Mouse (Mus musculus): ENCODE data around the gene Nxn. TPM values are rescaled to one million over a fixed set of nuclear protein-coding genes. Genes with fewer than 3 reads are reported as not detected.
A peak's percentile ranks its signal among the peaks of the same experiment; 100 is the strongest.

Nxn gene
- polyA plus RNA-seq, 1 experiment from 2014 or later: 41.8 TPM

DNA sequence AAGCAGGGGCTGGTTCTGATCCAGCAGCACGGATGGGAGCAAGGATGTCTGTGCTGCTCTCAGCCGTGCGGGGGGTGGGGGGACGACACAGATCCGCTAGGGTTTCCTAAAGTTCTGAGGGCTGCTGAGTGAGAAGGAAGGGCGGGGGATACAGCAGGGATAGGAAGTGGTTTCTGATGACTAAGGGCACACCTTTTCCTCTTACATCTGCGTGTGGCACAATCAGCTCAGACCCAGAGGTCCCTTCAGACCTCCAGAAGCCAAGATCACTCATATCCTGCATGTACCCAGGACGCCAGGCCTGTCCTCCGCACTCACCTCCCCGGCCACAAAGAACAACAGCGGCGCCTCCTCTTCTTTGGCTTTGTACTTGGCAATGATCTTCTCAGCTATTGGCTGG, 137.7 kb downstream of the Nxn start:
- no peaks in the 10 kb centered on the region for H3K36me3 ChIP-seq (replicated peaks; ENCODE audit: control insufficient read depth, insufficient read depth, low read depth, low read length)
- no peak overlapping the region for H3K4me2 ChIP-seq (ENCODE audit: low read depth, low read length)
- no peaks in the 10 kb centered on the region for H3K9me3 ChIP-seq (replicated peaks; ENCODE audit: control insufficient read depth, low read length)
- WGBS: 74% methylated on average over 12 of the region's 12 CpGs
- no peaks in the 10 kb centered on the region for H3K27me3 ChIP-seq (ENCODE audit: control insufficient read depth, insufficient read depth, low read length)
- no peak overlapping the region for H3K27ac ChIP-seq (replicated peaks; ENCODE audit: low read depth, low read length)
- H3K9ac ChIP-seq (replicated peaks; ENCODE audit: low read length): no peak overlapping the region
- DNase-seq (ENCODE audit: low spot score): no peak
- no peak for ATAC-seq (replicated peaks; ENCODE audit: insufficient number of reproducible peaks, low FRiP score, low TSS enrichment, low read depth)
- peaks cover 17% of the 10 kb centered on the region for H3K4me1 ChIP-seq (ENCODE audit: control insufficient read depth, insufficient read depth, low read length)
- no peak overlapping the region for H3K4me3 ChIP-seq (ENCODE audit: low read depth, low read length)

DNA sequence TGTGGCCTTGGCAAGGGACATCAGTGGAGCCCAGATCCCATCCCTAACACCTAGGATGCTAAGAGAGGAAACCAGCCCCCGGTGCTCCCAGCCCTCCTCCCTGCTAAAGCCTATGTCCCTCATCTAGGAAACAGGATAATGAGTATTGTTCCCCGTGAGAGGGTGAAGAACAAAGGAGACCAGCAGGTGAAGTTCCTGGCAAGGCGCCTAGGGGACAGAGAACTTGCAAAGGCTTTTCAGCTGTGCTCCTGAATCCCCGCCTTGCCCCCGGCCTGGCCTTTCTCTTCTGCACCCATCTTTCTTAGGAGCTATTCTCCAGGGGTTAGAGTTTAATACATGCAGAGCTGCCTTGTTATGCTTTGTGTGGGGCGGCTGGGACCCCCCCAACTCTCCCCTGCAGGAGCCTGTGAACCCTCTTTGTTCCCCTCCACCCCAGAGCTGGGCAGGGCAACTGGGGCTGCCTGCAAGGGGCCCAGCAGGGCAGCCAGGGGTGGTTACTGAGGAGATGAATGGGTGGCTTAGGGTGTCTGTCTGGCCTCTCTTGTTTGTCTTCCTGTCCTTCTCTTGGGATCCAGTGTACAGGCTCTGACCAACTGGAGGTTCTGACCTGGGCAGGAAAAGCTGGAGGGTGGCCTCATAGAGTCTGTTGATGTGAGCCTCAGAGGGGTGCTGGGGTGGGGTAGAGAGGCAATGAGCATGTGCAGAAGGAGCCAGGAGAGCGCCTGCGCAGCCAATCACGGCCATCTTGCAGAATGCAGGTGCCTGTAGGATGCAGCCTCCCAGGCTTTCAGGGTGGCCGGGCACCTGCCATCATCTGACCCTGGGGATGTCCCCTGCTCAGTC, 138.5 kb downstream of the Nxn start:
- no peak overlapping the region for H3K4me3 ChIP-seq (ENCODE audit: low read depth, low read length)
- no peak overlapping the region for H3K4me2 ChIP-seq (ENCODE audit: low read depth, low read length)
- H3K9me3 ChIP-seq (replicated peaks; ENCODE audit: control insufficient read depth, low read length): no peaks in the 10 kb centered on the region
- DNase-seq (ENCODE audit: low spot score) (no peak), ATAC-seq (replicated peaks; ENCODE audit: insufficient number of reproducible peaks, low FRiP score, low TSS enrichment, low read depth) (no peak)
- peak overlapping the region; percentile 22; the same call in 1 of the 2 replicates for H3K9ac ChIP-seq (replicated peaks; ENCODE audit: low read length)
- H3K27me3 ChIP-seq (ENCODE audit: control insufficient read depth, insufficient read depth, low read length): no peaks in the 10 kb centered on the region
- peaks cover 18% of the 10 kb centered on the region for H3K4me1 ChIP-seq (ENCODE audit: control insufficient read depth, insufficient read depth, low read length)
- 61% methylated on average over 10 of the region's 10 CpGs for WGBS
- no peak overlapping the region for H3K27ac ChIP-seq (replicated peaks; ENCODE audit: low read depth, low read length)
- H3K36me3 ChIP-seq (replicated peaks; ENCODE audit: control insufficient read depth, insufficient read depth, low read depth, low read length): no peaks in the 10 kb centered on the region

DNA sequence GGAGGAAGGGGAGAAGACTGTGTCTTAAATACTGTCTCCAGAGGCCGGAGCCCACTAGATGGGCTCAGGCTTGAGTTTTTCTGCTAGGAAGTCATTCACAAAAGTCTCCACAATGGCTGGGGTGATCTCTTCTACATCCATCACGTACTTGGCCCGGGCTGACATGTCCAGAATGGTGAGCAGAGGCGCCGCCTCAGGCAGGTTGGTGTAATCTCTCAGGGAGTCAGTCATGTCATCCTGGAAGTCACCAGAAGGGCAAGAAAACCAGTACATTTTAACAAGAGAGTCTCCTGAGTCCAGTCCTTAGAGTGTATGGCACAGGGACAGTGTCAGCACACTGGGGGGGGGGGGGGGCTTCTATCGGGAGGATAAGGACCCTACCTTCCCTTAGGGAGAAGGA, 140.4 kb downstream of the Nxn start:
- no peaks in the 10 kb centered on the region for H3K27me3 ChIP-seq (ENCODE audit: control insufficient read depth, insufficient read depth, low read length)
- no peak for DNase-seq (ENCODE audit: low spot score)
- peaks cover 18% of the 10 kb centered on the region for H3K4me1 ChIP-seq (ENCODE audit: control insufficient read depth, insufficient read depth, low read length)
- no peaks in the 10 kb centered on the region for H3K9me3 ChIP-seq (replicated peaks; ENCODE audit: control insufficient read depth, low read length)
- 84% methylated on average over 6 of the region's 6 CpGs for WGBS
- no peak overlapping the region for H3K27ac ChIP-seq (replicated peaks; ENCODE audit: low read depth, low read length)
- no peak overlapping the region for H3K4me2 ChIP-seq (ENCODE audit: low read depth, low read length)
- no peak for ATAC-seq (replicated peaks; ENCODE audit: insufficient number of reproducible peaks, low FRiP score, low TSS enrichment, low read depth)
- no peaks in the 10 kb centered on the region for H3K36me3 ChIP-seq (replicated peaks; ENCODE audit: control insufficient read depth, insufficient read depth, low read depth, low read length)
- H3K9ac ChIP-seq (replicated peaks; ENCODE audit: low read length): no peak overlapping the region
- H3K4me3 ChIP-seq (ENCODE audit: low read depth, low read length): no peak overlapping the region

DNA sequence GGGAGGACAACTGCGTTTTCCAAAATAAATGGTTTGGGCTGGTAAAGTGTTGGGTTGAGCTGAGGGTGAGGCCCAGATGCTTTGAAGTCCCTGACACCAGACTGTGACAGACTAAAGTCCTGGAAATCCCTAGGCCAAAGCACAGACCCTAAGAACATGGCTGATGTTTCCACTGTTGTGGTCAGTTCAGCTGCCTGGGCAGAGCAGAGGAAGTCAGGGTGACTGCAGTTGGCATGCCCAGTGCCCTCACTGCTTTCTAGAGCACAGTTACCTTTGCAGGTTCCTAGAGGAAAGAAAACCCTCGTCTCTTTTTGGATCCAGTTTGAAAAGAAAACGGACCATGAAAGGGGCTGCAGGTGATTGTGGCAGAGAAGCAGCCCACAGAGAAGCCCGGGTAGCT, 141.6 kb downstream of the Nxn start:
- peaks cover 11% of the 10 kb centered on the region for H3K4me1 ChIP-seq (ENCODE audit: control insufficient read depth, insufficient read depth, low read length)
- H3K36me3 ChIP-seq (replicated peaks; ENCODE audit: control insufficient read depth, insufficient read depth, low read depth, low read length): no peaks in the 10 kb centered on the region
- no peak overlapping the region for H3K27ac ChIP-seq (replicated peaks; ENCODE audit: low read depth, low read length)
- 80% methylated on average over 4 of the region's 4 CpGs for WGBS
- ATAC-seq (replicated peaks; ENCODE audit: insufficient number of reproducible peaks, low FRiP score, low TSS enrichment, low read depth) (no peak), DNase-seq (ENCODE audit: low spot score) (no peak)
- H3K9ac ChIP-seq (replicated peaks; ENCODE audit: low read length): no peak overlapping the region
- no peak overlapping the region for H3K4me2 ChIP-seq (ENCODE audit: low read depth, low read length)
- H3K27me3 ChIP-seq (ENCODE audit: control insufficient read depth, insufficient read depth, low read length): no peaks in the 10 kb centered on the region
- H3K4me3 ChIP-seq (ENCODE audit: low read depth, low read length): no peak overlapping the region
- no peaks in the 10 kb centered on the region for H3K9me3 ChIP-seq (replicated peaks; ENCODE audit: control insufficient read depth, low read length)

DNA sequence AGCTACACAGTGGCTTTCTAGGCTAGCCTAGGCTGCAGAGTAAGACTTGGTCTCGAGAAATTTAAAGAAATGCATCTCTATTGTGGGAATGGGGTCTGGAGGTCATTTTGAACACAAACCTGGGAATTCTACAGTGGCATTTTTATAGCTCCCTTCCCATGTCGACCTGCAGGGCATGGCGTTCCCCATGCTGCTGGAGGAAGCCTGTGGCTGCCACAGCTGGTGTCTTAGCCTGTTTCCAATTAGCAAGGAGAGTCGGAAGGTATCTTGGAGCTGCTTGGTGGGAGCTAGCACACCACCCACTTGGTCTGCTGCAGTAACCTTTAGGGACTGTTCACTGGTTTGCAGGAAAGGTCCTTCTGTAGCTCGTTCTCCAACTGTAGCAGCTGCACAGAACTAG, 142.8 kb downstream of the Nxn start:
- 17% methylated on average over 5 of the region's 5 CpGs for WGBS
- ATAC-seq (replicated peaks; ENCODE audit: insufficient number of reproducible peaks, low FRiP score, low TSS enrichment, low read depth) (no peak), DNase-seq (ENCODE audit: low spot score) (peak; percentile 72)
- Histone ChIP-seq H3K4me2 (ENCODE audit: low read depth, low read length) (no peak overlapping the region), H3K4me1 (ENCODE audit: control insufficient read depth, insufficient read depth, low read length) (peaks cover 11% of the 10 kb centered on the region), H3K27me3 (ENCODE audit: control insufficient read depth, insufficient read depth, low read length) (no peaks in the 10 kb centered on the region), H3K36me3 (replicated peaks; ENCODE audit: control insufficient read depth, insufficient read depth, low read depth, low read length) (no peaks in the 10 kb centered on the region), H3K9me3 (replicated peaks; ENCODE audit: control insufficient read depth, low read length) (no peaks in the 10 kb centered on the region), H3K9ac (replicated peaks; ENCODE audit: low read length) (no peak overlapping the region), H3K27ac (replicated peaks; ENCODE audit: low read depth, low read length) (no peak overlapping the region), H3K4me3 (ENCODE audit: low read depth, low read length) (no peak overlapping the region)

DNA sequence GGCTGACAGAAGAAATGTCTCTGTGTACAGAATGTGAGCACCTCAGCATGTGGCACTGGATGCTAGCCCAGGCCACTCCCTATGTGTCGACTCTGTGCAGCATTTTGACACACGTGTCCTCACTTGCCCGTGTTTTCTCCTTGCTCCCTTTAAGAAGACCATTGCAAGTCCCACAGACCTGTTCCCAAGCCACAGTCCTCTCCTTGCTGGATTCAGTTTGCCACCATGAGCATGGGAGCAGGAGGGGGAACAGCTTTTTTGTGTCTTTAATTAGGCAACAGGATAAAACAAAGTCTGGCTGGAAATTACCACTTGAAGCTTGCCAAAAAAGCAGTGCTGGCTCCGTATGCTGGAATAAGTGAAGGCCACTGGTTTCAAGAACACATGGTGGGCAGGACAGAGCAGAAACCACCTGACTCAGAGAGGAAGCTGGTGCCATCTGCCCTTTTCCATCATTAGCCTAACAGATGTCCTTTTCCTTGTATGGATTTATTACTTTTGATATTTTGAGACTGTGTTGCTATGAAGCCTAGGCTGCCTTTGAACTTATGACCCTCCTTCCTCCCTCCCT, 143.4 kb downstream of the Nxn start:
- DNase-seq (ENCODE audit: low spot score): no peak
- 68% methylated on average over 4 of the region's 4 CpGs for WGBS
- Histone ChIP-seq H3K9me3 (replicated peaks; ENCODE audit: control insufficient read depth, low read length) (no peaks in the 10 kb centered on the region), H3K4me2 (ENCODE audit: low read depth, low read length) (no peak overlapping the region), H3K4me1 (ENCODE audit: control insufficient read depth, insufficient read depth, low read length) (peaks cover 8% of the 10 kb centered on the region), H3K36me3 (replicated peaks; ENCODE audit: control insufficient read depth, insufficient read depth, low read depth, low read length) (no peaks in the 10 kb centered on the region), H3K27ac (replicated peaks; ENCODE audit: low read depth, low read length) (no peak overlapping the region), H3K27me3 (ENCODE audit: control insufficient read depth, insufficient read depth, low read length) (no peaks in the 10 kb centered on the region), H3K4me3 (ENCODE audit: low read depth, low read length) (no peak overlapping the region), H3K9ac (replicated peaks; ENCODE audit: low read length) (no peak overlapping the region; the same call in 1 of the 2 replicates)
- ATAC-seq (replicated peaks; ENCODE audit: insufficient number of reproducible peaks, low FRiP score, low TSS enrichment, low read depth): no peak

DNA sequence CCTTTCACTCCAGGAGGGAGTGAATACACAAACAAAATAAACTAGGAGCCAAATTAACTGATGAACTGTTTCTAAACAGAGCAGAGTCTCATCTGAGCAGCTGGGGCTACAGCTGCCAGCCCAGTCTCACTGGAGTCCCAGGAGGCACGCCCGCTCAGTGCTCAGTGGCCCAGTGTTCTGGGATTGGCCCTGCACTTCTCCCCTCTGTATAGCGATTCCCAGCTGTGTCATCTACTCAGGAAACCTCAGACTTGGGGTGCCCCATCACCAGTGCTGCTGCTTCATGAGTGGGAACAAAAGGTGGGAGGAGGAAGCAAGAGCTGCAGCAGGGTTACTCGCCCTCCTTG, 145.0 kb downstream of the Nxn start:
- no peak overlapping the region for H3K9ac ChIP-seq (replicated peaks; ENCODE audit: low read length)
- H3K36me3 ChIP-seq (replicated peaks; ENCODE audit: control insufficient read depth, insufficient read depth, low read depth, low read length): no peaks in the 10 kb centered on the region
- ATAC-seq (replicated peaks; ENCODE audit: insufficient number of reproducible peaks, low FRiP score, low TSS enrichment, low read depth) (no peak), DNase-seq (ENCODE audit: low spot score) (no peak)
- no peaks in the 10 kb centered on the region for H3K27me3 ChIP-seq (ENCODE audit: control insufficient read depth, insufficient read depth, low read length)
- H3K4me2 ChIP-seq (ENCODE audit: low read depth, low read length): no peak overlapping the region
- no peak overlapping the region for H3K4me3 ChIP-seq (ENCODE audit: low read depth, low read length)
- WGBS: 76% methylated on average over 4 of the region's 4 CpGs
- H3K27ac ChIP-seq (replicated peaks; ENCODE audit: low read depth, low read length): no peak overlapping the region
- no peaks in the 10 kb centered on the region for H3K9me3 ChIP-seq (replicated peaks; ENCODE audit: control insufficient read depth, low read length)
- H3K4me1 ChIP-seq (ENCODE audit: control insufficient read depth, insufficient read depth, low read length): peaks cover 5% of the 10 kb centered on the region; the same call in 1 of the 2 replicates

DNA sequence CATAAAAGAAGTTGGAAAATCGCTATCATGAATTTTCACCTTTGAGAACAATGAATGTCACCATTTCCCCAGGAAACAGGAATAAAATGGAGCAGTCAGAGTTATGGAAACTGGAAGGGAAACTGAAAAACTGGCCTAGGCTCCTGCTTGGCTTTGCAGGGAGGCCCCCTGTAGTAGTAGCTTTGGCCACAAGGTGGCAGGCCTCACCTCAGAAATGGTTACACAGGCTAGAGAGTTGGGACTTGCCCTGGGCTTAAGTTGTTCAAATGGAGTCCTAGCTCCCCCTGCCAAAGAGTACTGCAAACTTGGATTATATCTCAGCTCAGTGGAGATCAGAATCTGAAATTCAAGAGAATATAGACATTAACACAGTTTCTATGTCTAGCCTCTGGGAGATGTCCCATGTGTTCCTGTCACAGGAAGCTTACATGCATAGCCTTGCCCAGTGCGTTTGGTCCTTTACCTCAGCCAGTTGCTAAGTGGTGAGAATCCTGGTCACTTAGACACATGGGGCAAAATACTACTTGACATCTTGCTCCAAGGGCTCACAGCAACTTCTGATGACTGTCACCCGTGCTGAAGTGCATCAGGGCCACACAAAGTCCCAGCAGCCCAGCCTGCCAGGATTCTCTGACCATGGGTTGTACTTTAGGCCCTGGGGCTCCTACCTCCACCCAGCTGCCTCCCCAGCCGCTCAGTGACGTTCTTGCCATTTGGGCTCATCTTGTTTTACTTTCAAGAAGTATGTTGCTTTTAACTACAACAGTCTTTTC, 145.6 kb downstream of the Nxn start:
- Histone ChIP-seq H3K9me3 (replicated peaks; ENCODE audit: control insufficient read depth, low read length) (no peaks in the 10 kb centered on the region), H3K4me1 (ENCODE audit: control insufficient read depth, insufficient read depth, low read length) (peaks cover 5% of the 10 kb centered on the region; the same call in 1 of the 2 replicates), H3K4me2 (ENCODE audit: low read depth, low read length) (no peak overlapping the region), H3K4me3 (ENCODE audit: low read depth, low read length) (no peak overlapping the region), H3K27me3 (ENCODE audit: control insufficient read depth, insufficient read depth, low read length) (no peaks in the 10 kb centered on the region), H3K27ac (replicated peaks; ENCODE audit: low read depth, low read length) (no peak overlapping the region), H3K36me3 (replicated peaks; ENCODE audit: control insufficient read depth, insufficient read depth, low read depth, low read length) (no peaks in the 10 kb centered on the region), H3K9ac (replicated peaks; ENCODE audit: low read length) (no peak overlapping the region)
- DNase-seq (ENCODE audit: low spot score): peak; percentile 88
- ATAC-seq (replicated peaks; ENCODE audit: insufficient number of reproducible peaks, low FRiP score, low TSS enrichment, low read depth): peak; percentile 49; the same call in 1 of the 2 replicates
- WGBS: 50% methylated on average over 5 of the region's 5 CpGs
